Mouse (Mus musculus) ES-E14 (cell line): ENCODE measurements around the gene Irf8.

Source experiments
- HCFC1 ChIP-seq: IDR thresholded peaks from 2 replicates; pipeline ENCODE4 v1.6.1; 2012; ENCODE audit warnings: low read length, inconsistent platforms, borderline replicate concordance; ENCODE audit not compliant: insufficient read depth
- ZNF384 ChIP-seq: IDR thresholded peaks from 2 replicates; pipeline ENCODE4 v1.6.1; 2012; ENCODE audit warnings: low read depth, low read length, inconsistent platforms

- TF ChIP-seq HCFC1 = no peak
- TF ChIP-seq ZNF384 = no peak
Measured at GRCm38 (mm10) chr8:120728488-120729160, 7.5 kb upstream of the Irf8 start.
